16 mouse cellular contexts compared by ENCODE assay signal in the genomic region with DNA sequence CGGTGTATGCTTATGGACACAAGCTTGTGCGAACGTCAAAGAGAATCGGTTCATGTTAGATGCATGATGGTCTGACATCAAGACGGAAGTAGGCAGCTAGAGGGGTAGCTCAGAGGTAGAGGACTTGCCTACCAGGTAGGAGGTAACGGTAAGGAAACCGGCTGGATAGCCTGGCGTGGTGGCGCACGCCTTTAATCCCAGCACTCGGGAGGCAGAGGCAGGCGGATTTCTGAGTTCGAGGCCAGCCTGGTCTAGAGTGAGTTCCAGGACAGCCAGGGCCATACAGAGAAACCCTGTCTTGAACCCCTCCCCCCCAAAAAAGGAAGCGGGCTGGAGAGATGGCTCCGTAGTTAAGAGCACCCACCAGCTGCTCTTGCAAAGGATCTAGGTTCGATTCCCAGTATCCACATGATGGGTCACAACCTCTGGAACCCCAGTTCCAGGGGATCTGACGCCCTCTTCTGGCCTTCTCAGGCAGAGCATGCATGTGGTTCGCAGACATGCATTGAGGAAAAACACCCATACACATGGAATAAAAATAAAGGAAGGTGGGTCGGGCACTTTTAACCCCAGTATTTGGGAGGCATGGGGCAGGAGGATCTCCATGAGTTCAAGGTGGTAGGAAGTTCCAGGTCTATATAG. TPM values are rescaled to one million over a fixed set of nuclear protein-coding genes. Genes with fewer than 3 reads are reported as not detected.
DNase-seq lines count a peak whose midpoint lies in the region; ATAC-seq and TF ChIP-seq lines count a peak whose summit lies in the region.
"Had no signal": no experiment of that assay in that cellular context is flagged by ENCODE, and none has a peak within 500 bp of the region (broad histone marks: within the 10 kb centered on the region; RNA-seq: fewer than 3 reads in every experiment).

No protein-coding gene starts in this region.

- no peak for ATAC-seq in liver, embryonic 12.5 days
- ATAC-seq: forebrain, embryonic 15.5 days had no signal

- no peaks in the 10 kb centered on the region for H3K36me3 ChIP-seq in liver, adult 2 months (ENCODE audit: control insufficient read depth, insufficient read depth, low read length)
- peaks cover 4% of the 10 kb centered on the region; the same call in 1 of the 2 replicates for H3K36me3 ChIP-seq in liver, embryonic 12.5 days
- H3K36me3 ChIP-seq: forebrain, embryonic 15.5 days had no signal

- no peaks in the 10 kb centered on the region for H3K9me3 ChIP-seq in liver, embryonic 12.5 days (replicated peaks)
- H3K9me3 ChIP-seq: forebrain, embryonic 15.5 days; midbrain, embryonic 12.5 days had no signal

- no peaks in the 10 kb centered on the region for H3K27me3 ChIP-seq in cerebellum, adult 2 months (ENCODE audit: control insufficient read depth, insufficient read depth, low read length)
- H3K27me3 ChIP-seq in liver, adult 2 months (ENCODE audit: control insufficient read depth, insufficient read depth, low read length): no peaks in the 10 kb centered on the region
- H3K27me3 ChIP-seq in liver, embryonic 12.5 days (replicated peaks): peaks cover 4% of the 10 kb centered on the region
- H3K27me3 ChIP-seq: forebrain, embryonic 15.5 days had no signal

- H3K79me2 ChIP-seq in liver, adult 2 months (ENCODE audit: control insufficient read depth, insufficient read depth, low read length): peaks cover 14% of the 10 kb centered on the region; the same call in 1 of the 2 replicates

- no peak overlapping the region for H3K9ac ChIP-seq in liver, adult 2 months (ENCODE audit: low read depth, low read length)
- H3K9ac ChIP-seq in liver, embryonic 12.5 days: no peak overlapping the region
- H3K9ac ChIP-seq: forebrain, embryonic 15.5 days; midbrain, embryonic 12.5 days had no signal

- no peak overlapping the region for H3K4me3 ChIP-seq in cerebellum, adult 2 months (replicated peaks; ENCODE audit: insufficient read depth, low read depth, low read length)
- no peak overlapping the region for H3K4me3 ChIP-seq in liver, adult 2 months (ENCODE audit: insufficient read depth, low read depth, low read length)
- no peak overlapping the region for H3K4me3 ChIP-seq in liver, embryonic 12.5 days
- H3K4me3 ChIP-seq: forebrain, embryonic 15.5 days; left cerebral cortex, adult 2 months; midbrain, embryonic 12.5 days had no signal

- no peak for TF ChIP-seq POLR2A in cerebellum, adult 2 months (IDR thresholded peaks at IDR 0.05; ENCODE audit: borderline replicate concordance, insufficient read depth, low read length)
- TF ChIP-seq POLR2A in liver, adult 2 months (IDR thresholded peaks at IDR 0.05; ENCODE audit: extremely low read depth, insufficient read depth, low read length): no peak

- 90% methylated on average over 19 of the region's 19 CpGs for WGBS in cerebellum, adult 2 months
- WGBS in liver, adult 2 months: 94% methylated on average over 19 of the region's 19 CpGs
- WGBS in liver, embryonic 12.5 days (ENCODE audit: insufficient replicate concordance): 80% methylated on average over 19 of the region's 19 CpGs

- 0 out of 2 replicates have a peak, but pooled peaks have one; percentile 12 for TF ChIP-seq CTCF in cerebellum, adult 2 months (IDR thresholded peaks at IDR 0.05; ENCODE audit: borderline replicate concordance, insufficient read depth, low read depth, low read length)
- TF ChIP-seq CTCF in liver, adult 2 months (IDR thresholded peaks at IDR 0.05; ENCODE audit: low read depth, low read length): peak; percentile 38

- peaks cover 5% of the 10 kb centered on the region; the same call in 1 of the 2 replicates for H3K4me1 ChIP-seq in cerebellum, adult 2 months (ENCODE audit: control insufficient read depth, insufficient read depth, low read length)
- peaks cover 3% of the 10 kb centered on the region; the same call in 1 of the 2 replicates for H3K4me1 ChIP-seq in liver, adult 2 months (ENCODE audit: control insufficient read depth, insufficient read depth, low read length)
- peaks cover 43% of the 10 kb centered on the region for H3K4me1 ChIP-seq in liver, embryonic 12.5 days

- H3K27ac ChIP-seq in cerebellum, adult 2 months (ENCODE audit: insufficient read depth, low read length): no peak overlapping the region
- no peak overlapping the region for H3K27ac ChIP-seq in liver, adult 2 months (replicated peaks; ENCODE audit: insufficient read depth, low read depth, low read length)
- no peak overlapping the region for H3K27ac ChIP-seq in liver, embryonic 12.5 days
- H3K27ac ChIP-seq: forebrain, embryonic 15.5 days; left cerebral cortex, adult 2 months; midbrain, embryonic 12.5 days had no signal

- no peak for DNase-seq in cerebellum, adult 2 months
- DNase-seq in cerebellum, postnatal 25 days: no peak
- DNase-seq in liver, adult 2 months (ENCODE audit: extremely low read depth, low read depth, low spot score): no peak
- peak; percentile 22 for DNase-seq in thymus, postnatal 4 days
- DNase-seq in thymus, postnatal 10 days (ENCODE audit: low spot score in 2 of 2): no peak
- DNase-seq in spleen, postnatal 4 days (ENCODE audit: low spot score in 2 of 2): no peak
- no peak for DNase-seq in ovary, postnatal 36 days (ENCODE audit: low spot score)
- DNase-seq: adrenal gland, adult 8-10 months; cerebellum, adult 18-20 months; heart, adult 18-20 months; kidney, adult 18-20 months; lung, postnatal 4 days had no signal

- no peak overlapping the region for H3K4me2 ChIP-seq in liver, embryonic 12.5 days
- H3K4me2 ChIP-seq: forebrain, embryonic 15.5 days; midbrain, embryonic 12.5 days had no signal

RNA-seq across cellular contexts. Expression of gene Camkk2, which starts 1.7 kb away (rescaled TPM):
- polyA plus RNA-seq in cerebellum, adult 2 months (2012; rRNA removed): 212 and 243 TPM in 2 replicates
- 6.3 and 8.3 TPM in 2 replicates for total RNA-seq in liver, adult 2 months (2014; rRNA removed)
- 16.4 and 17.7 TPM in 2 replicates for polyA plus RNA-seq in liver, adult 2 months (2012; rRNA removed)
- polyA plus RNA-seq in liver, embryonic 12.5 days (2016; fragmentation: Nextera tagmentation; extraction: Ambion mirVana): 14.5 and 16.7 TPM in 2 replicates

RNA-seq across cellular contexts. Expression of gene Anapc5, which starts 40.2 kb away (rescaled TPM):
- polyA plus RNA-seq in cerebellum, adult 2 months (2012; rRNA removed): 325 and 326 TPM in 2 replicates
- total RNA-seq in liver, adult 2 months (2014; rRNA removed): 93.9 and 99.0 TPM in 2 replicates
- polyA plus RNA-seq in liver, adult 2 months (2012; rRNA removed): 61.0 and 61.9 TPM in 2 replicates
- 330 and 342 TPM in 2 replicates for polyA plus RNA-seq in liver, embryonic 12.5 days (2016; fragmentation: Nextera tagmentation; extraction: Ambion mirVana)

Comparison
In these comparisons a context has a peak if more than half of its experiments do, and no peak if none do; other contexts are left out.
1. RNA of gene Camkk2, which starts 1.7 kb away (polyA plus RNA-seq): 212 to 243 TPM in cerebellum, adult 2 months; 16.4 to 17.7 TPM in liver, adult 2 months and 14.5 to 16.7 TPM in liver, embryonic 12.5 days; every median in the first group is over 10 times any median in the second.